Mouse (Mus musculus) right cerebral cortex, postnatal 10 days (tissue): ENCODE measurements around the gene Lrrfip2.
A peak's percentile ranks its signal among the peaks of the same experiment; 100 is the strongest.

ENCODE experiments used
- DNase-seq, 2 experiments: peaks; one replicate each; pipeline ENCODE4 v3.0.0; 2021; ENCODE audit warnings: low spot score in 2 of 2

The Lrrfip2 gene

DNA sequence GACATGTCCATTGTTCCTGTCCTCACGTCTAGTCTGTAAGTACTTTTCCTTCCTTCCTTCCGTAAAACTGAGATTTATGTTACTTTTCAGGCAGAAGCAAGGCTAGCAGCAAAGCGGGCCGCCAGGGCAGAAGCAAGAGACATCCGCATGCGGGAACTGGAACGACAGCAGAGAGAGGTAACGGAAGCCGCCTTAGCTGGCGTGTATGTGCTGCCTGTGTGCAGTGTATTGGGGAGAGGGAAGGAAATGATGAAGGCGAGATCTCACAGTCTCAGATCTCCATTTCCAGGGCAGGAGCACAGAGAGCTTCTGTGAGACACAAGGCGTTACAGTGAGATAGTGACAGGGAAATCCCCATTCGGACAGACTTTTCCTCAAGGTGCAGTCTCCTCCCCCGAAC, 43.8 kb downstream of the Lrrfip2 start:
- peak in 1 of 2 experiments; percentile 11 for DNase-seq

DNA sequence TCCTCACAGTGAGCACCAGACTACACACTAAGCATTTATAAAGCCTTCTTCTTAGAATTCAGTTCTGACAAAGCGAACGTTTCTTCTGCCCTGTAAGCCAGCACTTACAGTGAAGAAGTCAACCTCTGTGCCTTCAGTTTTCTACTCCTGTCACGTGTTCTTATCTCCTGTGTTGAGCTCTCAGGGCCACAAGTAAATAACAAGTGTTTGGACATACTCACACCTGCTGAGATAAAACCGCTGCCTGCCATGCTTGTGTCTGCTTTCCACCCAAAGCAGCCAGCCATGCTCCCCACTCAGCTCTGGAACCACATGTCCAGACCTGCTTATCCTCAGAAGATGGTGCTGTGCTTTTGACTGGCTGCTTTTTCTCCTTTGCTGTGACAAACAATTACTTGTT, 49.2 kb downstream of the Lrrfip2 start:
- DNase-seq = no peak

DNA sequence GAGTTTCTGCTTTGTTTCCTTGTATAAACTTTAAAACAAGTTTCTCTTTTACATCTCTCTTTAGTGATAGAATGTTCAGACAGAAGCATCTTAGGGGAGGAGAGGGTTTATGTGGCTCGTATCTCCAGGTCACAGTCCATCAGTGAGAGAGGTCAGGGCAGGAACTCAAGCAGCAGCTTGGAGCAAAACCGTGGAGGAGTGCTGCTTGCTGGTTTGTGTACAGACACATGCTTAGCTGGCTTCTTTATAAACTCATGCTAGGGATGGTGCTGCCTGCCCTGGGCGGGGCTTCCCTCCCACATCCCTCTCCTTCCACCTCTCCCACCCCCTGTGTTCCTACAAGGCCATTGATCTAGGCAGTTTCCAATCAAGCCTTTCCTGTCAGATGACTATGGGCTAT, 53.0 kb downstream of the Lrrfip2 start:
- no peak for DNase-seq

DNA sequence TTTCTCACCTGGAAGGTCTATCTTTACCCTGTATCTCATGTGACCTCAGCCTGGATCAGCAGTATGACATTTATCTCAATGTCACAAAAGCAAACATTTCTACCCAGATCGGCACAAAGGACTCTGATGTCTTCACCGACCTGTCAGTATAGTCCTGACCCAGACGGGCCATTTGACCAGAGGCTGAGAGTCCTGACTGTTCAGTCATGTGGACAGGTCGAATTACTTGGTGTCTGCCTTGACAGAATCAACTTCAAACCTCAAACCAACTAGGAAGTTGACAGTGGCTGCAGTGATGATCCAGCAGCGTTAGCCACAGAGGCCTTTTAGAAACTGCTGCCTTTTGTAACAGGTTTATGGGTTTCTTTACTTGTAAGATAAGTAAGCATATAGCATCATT, 56.7 kb downstream of the Lrrfip2 start:
- DNase-seq = no peak

DNA sequence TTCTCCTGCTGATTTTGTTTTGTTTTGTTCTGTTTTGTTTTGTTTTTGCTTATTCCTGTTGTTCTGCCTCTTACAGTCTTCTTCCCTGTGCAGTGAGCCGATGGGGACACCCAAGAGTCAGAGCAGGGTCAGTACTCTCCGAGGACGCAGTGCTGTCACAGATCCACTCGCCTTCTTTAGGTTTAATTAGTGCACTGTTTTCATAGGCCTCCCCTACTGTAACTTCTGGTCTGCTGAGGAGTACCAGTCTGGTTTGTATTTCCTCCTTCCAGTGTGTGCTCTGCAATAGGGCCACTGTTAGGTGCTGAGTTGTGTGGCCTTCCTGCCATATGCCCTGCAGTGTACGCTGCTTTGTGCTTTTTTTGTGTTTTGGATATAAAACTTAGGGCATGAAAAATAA, 61.6 kb downstream of the Lrrfip2 start:
- peak in 1 of 2 experiments; percentile 8 for DNase-seq

DNA sequence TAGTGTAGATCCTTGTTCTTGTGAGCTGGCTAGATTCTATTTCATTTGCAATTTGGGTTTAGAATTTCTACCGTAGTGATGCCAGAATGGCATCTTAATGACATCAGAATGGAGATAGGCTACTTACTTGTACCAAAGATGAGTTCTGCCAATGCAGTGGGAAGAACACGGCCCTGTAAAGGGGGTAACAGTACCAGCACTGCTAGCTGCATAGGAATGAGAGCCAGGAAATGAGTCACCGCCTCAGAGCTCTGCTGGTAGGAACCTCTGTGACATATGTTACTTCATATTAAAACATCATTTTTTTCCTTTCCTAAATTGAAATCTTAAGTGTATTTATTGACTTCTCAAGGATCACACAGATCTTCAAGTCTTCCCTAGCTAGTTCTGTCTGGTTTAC, 64.8 kb downstream of the Lrrfip2 start:
- no peak for DNase-seq

DNA sequence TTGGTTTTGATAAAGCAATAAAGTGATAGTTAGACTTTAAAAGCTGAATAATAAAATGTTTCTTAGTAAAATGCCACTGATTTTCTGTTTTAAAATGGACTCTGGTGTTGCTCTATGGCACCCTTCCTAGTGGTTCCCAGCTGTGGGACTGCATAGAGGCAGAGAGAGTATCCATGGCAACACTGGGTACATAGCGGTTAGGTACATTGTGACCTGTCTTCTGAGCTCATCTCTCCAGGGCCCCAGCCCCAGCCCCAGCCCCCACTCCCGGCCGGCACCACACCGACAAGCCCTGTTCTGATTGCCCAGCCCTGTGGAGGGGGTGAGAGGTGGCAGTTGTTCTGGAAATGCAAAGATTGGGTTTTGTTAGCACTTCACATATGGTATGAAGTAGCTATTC, 67.5 kb downstream of the Lrrfip2 start:
- DNase-seq = no peak

DNA sequence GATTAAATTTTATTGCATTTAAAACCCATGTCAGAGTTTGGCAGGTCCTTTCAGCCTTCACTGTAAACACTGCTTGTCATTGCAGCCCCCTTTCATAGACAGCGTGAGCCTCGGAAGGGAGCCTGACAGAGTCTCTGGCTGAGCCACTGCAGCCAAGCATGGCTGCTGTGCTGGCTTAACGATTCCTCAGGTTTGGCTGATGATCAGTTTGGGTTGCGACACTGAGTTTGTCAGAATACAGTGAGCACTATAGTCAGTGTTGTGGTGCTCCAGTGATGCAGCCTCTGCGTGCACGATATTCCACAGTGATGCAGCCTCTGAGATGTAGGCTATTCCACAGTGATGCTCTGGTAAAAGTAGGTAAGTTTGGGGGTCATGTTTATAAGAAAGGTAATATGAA, 69.5 kb downstream of the Lrrfip2 start:
- no peak for DNase-seq

DNA sequence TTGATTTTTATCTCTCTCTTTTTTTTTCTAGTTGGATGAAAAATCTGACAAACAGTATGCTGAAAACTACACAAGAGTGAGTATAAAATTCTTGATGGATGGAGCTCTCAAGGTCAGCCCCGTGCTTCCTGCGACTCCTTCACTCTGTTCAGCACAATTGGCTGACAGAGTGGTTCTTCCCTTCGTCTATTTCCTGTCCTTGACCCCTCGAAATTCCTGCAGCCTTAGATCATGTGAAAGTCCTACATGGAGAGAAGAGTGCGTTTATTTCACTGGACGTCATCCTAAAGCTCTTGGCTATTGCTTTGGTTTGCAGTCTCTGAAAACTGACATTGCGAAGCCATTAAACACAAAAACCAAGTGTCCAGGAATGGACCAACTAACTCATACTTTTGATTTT, 71.3 kb downstream of the Lrrfip2 start:
- no peak for DNase-seq

DNA sequence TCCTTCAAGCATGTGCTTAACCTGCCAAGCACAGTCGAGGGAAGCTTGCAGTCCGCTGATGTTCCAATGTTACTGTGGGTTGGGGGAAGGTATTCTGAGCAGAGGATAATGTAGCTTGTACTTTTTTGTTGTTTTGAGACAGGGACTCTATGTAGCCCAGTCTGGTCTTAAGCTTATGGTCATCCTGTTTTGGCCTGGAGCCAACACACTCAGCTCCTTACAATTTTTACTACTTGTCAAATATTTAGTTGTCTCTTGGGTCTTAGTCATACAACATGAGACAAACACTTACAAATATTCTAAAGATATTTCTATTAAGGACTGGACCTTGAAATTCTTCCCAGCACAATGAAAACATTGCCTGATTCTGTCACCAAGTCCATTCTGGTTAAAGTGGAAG, 75.8 kb downstream of the Lrrfip2 start:
- no peak for DNase-seq

DNA sequence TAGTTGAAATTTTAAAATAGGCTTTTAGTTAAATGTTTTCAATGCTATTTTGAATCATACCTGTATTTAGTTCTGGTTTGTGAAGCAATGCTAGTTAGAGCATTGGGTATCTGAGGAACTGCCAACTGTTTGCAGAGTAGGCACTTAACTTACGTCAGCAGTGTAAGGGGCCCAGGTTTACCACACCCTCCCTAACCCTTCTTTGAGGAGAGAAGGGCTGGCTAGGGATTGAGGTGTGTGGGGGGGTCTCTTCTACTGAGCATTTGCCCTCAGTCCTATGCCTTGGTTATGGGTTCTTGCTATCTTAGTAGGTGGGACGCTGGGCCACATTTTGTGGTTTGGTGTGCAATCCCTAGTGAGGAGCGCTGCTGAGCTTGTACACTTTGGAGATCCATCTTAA, 79.7 kb downstream of the Lrrfip2 start:
- no peak for DNase-seq

DNA sequence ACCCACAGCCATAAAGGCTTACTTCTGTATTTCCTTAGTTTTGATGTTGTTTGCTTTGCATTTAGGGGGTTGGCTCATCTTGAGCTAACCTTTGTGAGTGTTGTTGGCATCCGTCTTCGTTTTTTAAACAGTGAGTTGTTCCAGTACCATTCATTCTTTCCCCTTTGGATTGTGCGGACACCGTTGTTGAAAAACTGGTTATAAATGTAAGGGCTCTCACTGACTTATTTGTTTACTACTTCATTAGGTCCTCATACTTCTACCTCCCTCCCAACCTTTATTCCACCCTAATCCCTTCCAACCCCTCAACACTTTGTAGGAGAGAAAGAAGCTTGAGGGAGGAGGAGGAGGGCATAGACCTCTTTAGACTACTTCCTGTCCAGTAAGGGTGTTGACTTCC, 80.3 kb downstream of the Lrrfip2 start:
- DNase-seq = no peak

DNA sequence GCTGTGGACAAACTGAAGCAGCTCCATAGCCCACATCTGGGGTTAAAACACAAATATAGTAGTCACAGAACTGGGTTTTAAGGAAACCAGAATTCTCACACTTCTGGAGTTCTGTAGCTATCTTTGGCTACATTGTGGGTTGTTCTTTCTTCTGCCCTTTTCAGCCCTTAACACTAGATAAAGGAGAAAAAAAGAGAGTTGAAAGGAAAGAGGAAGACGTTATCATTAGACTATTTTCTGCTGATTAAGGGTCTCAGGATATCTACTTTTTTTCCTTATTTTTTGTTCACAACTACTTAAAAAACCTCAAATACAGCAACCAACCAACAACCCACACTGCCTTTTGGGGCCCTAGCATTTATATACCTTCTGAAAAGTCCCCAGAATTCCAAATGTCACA, 80.9 kb downstream of the Lrrfip2 start:
- DNase-seq = no peak

DNA sequence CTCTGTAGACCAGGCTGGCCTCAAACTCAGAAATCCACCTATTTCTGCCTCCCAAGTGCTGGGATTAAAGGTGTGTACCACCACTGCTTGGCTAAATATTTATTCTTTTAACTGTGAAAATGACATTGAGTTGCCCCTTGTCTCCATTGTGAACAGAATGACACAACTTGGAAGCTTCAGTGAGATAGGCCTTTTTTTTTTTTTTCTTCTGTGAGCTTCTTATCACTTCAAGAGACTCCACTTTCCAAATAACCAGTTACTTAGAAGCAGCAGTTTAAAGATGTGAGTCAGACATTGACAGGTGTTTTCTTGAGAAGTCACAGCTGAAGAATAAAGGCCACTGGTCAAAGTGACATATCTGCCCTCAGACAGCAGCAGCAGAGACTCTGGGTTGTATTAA, 82.8 kb downstream of the Lrrfip2 start:
- DNase-seq = no peak

DNA sequence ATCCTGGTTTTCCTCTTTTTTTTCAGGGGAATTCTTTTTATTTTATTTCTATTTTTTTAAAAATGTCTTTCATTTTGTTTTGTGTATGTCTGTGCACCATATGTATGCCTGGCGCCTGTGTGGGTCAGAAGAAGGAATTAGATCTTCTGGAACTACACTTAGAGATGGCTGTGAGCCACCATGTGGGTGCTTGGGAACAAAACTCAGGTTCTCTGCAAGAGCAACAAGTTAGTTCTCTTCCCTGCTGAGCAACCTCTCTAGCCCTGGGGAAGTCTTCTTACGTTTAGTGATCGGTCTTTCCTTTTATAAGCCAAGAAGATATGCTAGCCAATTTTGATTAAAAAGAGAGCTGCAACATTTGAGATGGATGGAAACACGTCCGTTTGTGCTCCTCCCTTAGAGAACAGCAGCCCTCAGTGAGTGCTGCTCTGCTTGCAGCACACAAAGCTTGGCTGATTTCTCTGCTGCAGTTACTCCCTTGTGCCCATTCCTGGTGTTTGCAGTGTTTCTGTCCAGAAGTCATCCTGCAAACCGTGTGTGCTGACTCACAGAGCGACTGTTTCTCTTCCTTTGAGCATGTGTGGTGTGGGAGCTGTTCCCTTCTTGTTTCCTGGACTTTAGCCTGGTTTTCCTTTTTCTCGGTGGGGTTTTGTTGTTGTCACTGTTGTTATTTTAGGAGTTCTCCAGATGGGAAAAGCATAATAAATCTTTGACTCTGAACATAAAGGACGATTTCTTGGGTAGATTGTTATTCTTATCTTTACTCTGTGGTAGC, 87.4 kb downstream of the Lrrfip2 start:
- DNase-seq = peak; percentile 33 to 47

DNA sequence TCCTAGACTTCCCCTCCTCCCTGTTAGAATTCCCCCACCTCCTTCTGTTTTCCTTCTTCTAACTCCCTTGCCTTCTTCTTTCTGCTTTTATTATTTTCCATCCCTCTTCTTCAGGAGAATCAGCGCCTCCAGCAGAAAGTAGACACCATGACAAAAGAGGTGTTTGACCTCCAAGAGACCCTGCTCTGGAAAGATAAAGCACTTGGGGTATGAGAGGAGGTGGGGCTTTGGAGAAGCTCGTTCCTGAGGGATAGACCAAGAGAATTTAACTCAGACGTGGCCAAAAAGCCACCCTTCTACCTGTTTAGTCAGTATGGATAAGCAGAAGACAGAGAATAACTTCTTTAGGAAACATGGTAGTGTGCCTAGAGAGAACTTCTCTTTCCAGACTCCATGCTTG, 90.3 kb downstream of the Lrrfip2 start:
- DNase-seq = no peak

DNA sequence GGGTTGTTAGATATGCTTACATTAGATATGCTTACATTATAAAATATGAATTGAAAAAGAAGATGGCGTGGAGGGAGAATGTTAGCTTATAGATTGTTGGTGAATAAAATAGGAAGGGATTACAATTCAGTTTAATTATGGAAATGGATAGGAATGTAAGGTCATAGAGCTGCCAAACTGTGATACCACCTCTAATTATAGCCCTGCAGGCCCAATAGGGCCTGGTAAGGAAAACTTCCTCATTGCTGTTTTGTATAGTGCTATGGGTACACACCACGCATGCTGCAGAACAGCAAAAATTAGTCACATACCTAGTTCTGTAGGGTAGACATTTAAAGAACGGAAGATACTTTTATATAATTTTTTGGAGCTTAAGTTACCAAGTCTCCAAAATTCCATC, 90.8 kb downstream of the Lrrfip2 start:
- DNase-seq = no peak

DNA sequence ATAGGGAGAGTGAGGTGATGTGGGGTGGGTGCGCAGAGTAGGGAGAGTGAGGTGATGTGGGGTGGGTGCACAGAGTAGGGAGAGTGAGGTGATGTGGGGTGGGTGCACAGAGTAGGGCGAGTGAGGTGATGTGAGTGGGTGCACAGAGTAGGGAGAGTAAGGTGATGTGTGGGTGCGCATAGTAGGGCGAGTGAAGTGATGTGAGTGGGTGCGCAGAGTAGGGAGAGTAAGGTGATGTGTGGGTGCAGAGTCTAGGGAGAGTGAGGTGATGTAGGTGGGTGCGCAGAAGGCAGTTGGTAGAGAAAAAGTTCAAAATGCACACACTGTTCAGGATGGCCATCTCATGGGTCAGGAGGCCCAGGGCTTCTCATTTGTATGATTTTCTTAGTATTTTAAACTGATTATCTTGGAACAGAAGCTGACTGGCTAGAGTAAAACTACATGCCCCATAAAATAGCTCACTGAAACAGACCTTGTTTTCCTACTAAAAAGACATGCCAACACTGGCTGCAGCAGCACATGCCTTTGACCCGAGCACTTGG, 91.8 kb downstream of the Lrrfip2 start:
- DNase-seq = no peak

DNA sequence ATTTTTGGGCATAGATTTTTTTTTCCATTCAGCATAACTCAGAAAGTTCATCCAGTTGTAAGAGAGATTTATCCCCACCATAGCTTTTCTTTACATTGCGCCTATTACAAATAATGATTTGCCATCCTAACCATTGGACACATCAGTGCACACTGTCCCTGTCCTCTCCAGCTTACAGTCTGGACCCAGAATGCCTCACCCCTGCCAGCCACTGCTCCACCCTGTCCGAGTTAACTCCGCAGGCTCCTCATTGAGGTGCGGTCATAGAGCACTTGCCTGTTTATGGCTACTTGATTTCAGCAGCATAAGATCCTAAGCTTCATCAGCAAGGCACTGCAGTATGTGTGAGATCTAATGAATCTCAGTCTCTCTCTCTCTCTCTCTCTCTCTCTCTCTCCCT, 93.0 kb downstream of the Lrrfip2 start:
- no peak for DNase-seq

DNA sequence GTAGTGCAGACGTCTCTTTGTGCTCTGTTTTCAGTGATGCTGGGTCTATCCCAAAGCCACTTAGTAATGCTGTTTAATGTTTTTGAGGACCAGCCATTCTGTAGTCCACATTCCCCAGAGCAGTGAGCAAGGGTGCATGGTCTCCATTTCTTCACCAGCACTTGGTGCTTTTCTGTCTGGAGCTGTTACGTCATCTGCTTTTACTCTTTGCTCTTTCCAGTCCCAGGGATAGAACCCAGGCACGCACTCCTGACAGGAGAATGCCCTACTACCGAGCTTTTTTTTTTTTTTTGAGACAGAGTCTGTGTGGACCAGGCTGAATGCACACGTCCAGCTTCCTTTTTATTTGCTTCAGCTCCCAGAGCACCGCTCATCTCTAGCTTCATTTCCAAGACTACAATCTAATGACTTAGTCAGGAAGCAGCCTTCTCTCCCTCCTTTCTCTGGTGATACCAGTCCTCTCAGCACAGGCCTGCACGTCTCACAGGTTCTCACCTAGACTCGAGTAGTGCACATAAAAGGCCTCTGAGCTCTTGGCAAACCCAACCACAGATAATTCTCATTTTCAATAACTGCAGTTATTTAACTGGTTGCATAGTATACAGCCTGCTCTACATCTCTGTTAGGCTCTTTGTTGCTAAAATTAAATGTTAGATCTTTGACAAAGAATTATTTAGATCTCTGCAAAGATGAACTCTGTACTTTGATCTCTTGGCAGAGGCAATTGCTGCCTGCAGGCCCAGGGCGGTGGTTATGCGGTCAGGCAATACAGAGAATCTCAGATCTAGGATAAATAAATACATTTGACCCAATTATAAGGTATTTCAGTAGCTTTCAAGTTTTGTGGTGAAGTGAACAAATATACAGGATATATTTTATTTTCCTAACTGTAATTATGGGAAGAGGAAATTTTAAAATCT, 94.0 kb downstream of the Lrrfip2 start:
- DNase-seq = no peak

DNA sequence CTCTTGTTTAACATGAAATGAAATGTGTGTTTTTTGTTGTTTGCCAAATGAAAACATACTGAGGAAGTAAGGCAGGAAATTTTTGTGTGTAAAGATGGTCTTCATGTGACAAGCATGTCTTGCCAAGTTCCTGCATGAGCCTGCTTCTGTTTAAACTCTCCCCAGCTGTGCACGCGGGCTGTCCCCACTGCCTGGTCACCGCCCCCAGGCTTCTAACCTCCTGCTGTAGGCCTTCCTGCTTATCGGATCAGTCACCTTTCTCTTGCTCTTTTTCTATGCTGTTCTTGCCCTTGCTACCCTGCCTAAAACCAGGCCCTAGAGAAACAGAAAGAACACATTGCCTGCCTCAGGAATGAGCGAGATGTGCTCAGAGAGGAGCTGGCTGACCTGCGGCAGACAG, 96.1 kb downstream of the Lrrfip2 start:
- DNase-seq = no peak

DNA sequence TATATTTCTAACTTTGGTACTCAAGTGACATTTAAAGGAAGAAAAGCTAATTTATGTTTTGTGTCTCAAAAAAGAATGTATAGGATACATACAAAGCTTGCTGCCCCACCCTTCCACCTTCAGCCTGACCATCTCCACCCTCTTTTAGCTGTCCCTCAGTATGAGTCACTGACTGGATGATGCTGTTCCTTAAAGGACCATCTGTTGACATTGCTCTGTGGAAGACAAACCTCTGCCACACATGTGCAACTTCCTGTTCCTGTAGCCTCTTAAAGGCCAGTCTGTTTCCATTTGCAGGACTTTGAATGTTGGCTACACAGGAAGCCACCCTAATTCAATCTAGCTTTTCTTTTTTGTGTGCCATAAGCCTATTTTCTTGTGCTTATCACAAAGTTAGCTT, 99.0 kb downstream of the Lrrfip2 start:
- no peak for DNase-seq

DNA sequence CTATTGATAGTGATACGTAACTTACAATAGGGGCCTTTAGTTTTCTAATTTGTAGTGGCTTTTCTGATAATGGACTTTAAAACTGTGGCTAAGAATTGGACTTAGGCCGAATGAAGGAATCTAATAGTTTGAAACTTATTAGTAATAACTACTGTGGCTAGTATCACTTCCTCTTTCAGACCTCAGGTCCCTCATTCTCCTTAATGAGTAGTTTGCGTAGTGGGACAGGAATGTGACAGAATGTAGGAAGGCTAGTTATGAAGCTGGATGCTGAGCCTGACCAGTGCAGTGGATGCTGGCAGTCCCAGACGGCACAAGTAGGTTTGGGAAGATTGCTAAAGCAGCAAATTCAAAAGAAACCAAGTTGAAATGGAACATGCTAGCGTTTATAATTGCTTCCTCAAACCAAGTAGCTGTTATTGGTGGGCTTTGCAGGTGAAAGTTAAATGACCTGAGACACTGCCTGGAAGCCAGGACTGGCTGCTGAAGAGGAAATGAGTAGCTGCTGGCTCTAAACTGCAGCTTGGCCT, 103.2 kb downstream of the Lrrfip2 start:
- DNase-seq = no peak
